Mouse (Mus musculus) adrenal gland (tissue): Measurements from ENCODE around the gene Fndc11.

Experiments
- intact Hi-C: fragments of 180-260 bp; cut with DNase I; formaldehyde crosslinking; loops from one replicate; pipeline ENCODE4 v1.15.1; 2025

The Fndc11 gene

GRCm38 (mm10) chr2:181251841-181252240, 32.0 kb downstream of the Fndc11 start:
- intact Hi-C loops = no loop called here

GRCm38 (mm10) chr2:181253248-181253647, 33.4 kb downstream of the Fndc11 start:
- intact Hi-C loops = no loop called here

GRCm38 (mm10) chr2:181266839-181267238, 47.0 kb downstream of the Fndc11 start:
- intact Hi-C loops = no loop called here

GRCm38 (mm10) chr2:181272092-181272491, 52.3 kb downstream of the Fndc11 start:
- intact Hi-C loops = no loop called here
